Mouse (Mus musculus) forebrain, embryonic 10.5 days (tissue): ENCODE data around the gene Sema4d. TPM values are rescaled to one million over a fixed set of nuclear protein-coding genes. Genes with fewer than 3 reads are reported as not detected.

Experiments used
- DNase-seq: peaks from one replicate; pipeline ENCODE4 v3.0.0-alpha.2; 2017; ENCODE audit warnings: low spot score; ENCODE audit errors: extremely low spot score
- H3K27ac ChIP-seq: fragments of 300-500 bp; sonication (generic); 2 replicates; pipeline ENCODE4 v1.5.1; 2016; ENCODE audit warnings: mild to moderate bottlenecking
- H3K27me3 ChIP-seq: fragments of 300-500 bp; sonication (generic); 2 replicates; pipeline ENCODE4 v1.6.1; 2016; ENCODE audit warnings: mild to moderate bottlenecking; ENCODE audit not compliant: poor library complexity, severe bottlenecking
- H3K36me3 ChIP-seq: fragments of 300-500 bp; sonication (generic); replicated peaks from 2 replicates; pipeline ENCODE4 v1.6.1; 2016; ENCODE audit warnings: mild to moderate bottlenecking, moderate library complexity
- H3K4me1 ChIP-seq: fragments of 300-500 bp; sonication (generic); 2 replicates; pipeline ENCODE4 v1.6.1; 2016
- H3K4me3 ChIP-seq: fragments of 300-500 bp; sonication (generic); 2 replicates; pipeline ENCODE4 v1.5.1; 2016; ENCODE audit warnings: mild to moderate bottlenecking, moderate library complexity
- H3K9me3 ChIP-seq: fragments of 300-500 bp; sonication (generic); 2 replicates; pipeline ENCODE4 v1.6.1; 2016; ENCODE audit warnings: mild to moderate bottlenecking, moderate library complexity
- WGBS: fragments of 180-500 bp; shearing (Covaris S2); methylation state at CpG from one replicate; pipeline ENCODE4 v1.1.7; 2016; 5-methylcytosine and 5-hydroxymethylcytosine counted together
- microRNA-seq: library from miRNA; unstranded; fragments of <30 nt; microRNA quantifications from one replicate; pipeline ENCODE4, GENCODE M21; 2017
- polyA plus RNA-seq: library from polyadenylated mRNA; unstranded; fragments of >200 nt; fragmentation: Nextera tagmentation; extraction: Ambion mirVana; gene quantifications from 2 replicates; pipeline ENCODE4 v1.2.1, GENCODE M21; 2016

Gene Sema4d
- polyA plus RNA-seq, 1 experiment from 2014 or later: 8.4 TPM

DNA sequence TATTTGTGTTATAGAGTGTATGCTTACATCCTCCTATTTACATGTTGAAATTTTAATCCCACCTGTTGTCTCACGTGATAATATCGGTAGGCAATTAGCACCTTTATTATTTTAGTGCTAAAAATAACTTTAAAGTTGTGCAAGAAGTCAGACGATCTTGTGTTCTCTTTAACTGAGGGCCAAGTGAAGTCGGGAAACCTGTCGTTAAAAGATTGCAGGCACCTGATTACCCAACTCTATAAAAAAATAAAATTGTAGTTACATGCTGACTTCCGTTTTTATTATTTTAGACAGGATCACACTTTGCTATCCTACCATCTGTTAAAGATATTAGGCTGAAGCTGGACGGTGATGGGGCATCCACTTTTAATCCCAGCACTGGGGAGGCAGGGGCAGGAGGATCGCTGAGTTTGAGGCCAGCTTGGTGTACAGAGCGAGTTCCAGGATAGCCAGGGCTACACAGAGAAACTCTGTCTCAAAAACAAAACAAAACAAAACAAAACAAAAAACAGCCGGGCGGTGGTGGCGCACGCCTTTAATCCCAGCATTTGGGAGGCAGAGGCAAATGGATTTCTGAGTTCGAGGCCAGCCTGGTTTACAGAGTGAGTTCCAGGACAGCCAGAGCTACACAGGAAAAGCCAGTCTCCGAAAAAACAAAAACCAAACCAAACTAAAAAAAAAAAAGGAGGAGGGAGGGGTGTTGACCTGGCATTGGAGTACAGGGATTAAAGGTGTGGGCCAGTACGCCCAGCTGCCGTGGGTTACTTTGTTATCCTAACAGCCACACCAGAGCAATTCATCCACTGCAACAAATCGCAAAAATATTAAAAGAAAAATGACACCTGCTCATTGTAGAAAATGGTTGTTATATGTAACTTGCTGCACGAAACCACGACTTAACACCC lies 149.4 kb downstream of the Sema4d start:
- Histone ChIP-seq H3K9me3 (no peaks in the 10 kb centered on the region), H3K4me1 (peaks cover 42% of the 10 kb centered on the region), H3K4me3 (peak overlapping the region; percentile 85), H3K27ac (peak overlapping the region; percentile 98), H3K27me3 (no peaks in the 10 kb centered on the region), H3K36me3 (no peaks in the 10 kb centered on the region; the same call in 1 of the 2 replicates)
- no peak for DNase-seq
- 49% methylated on average over 20 of the region's 20 CpGs for WGBS

DNA sequence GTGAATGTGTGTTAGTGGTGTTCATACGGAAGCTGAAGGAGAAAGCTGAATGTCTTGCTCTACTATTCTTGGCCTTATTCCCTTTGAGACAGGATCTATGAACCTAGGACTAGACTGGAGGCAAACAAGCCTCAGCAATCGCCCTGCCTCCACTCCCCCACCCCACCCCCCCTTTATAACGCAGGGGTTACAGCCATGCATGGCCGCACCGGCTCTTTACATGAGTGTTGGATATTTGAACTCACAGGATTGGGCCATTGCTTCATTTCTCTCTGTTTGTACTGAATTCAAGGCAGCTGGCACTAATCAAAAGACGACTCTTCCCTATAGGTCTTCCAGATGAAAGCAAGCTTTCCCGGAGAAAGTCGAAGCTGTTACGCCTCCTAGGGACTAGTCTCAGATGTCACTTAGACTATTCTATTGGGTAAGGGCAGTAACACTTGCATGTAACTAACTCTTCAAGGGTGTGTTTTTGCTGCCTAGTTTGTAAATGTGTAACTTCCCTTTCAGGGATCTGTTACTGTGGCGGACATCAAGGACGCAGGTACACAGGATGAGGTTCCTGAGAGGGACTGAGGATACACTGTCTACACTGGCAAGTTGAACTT lies 151.3 kb downstream of the Sema4d start:
- 41% methylated on average over 11 of the region's 11 CpGs for WGBS

DNA sequence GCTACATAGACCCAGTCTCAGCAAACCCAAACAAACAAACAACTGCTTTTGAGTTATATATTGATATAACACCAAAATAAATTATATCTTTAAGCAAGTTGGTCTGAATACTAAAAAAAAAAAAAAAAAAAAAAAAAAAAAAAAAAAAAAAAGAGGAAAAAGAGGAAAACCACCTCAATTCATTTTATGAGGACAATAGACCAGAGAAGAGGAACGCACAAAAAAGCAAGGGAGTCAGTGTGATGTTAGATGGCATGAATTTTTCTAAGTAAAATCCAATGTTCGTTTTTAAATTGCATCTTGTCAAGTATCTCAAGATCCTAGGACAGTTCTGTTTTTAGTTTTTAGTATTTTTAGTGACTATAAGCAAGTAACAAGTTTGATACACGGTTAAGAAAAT lies 152.1 kb downstream of the Sema4d start:
- Histone ChIP-seq H3K27ac (no peak overlapping the region), H3K4me1 (peaks cover 14% of the 10 kb centered on the region), H3K9me3 (no peaks in the 10 kb centered on the region), H3K36me3 (no peaks in the 10 kb centered on the region), H3K27me3 (no peaks in the 10 kb centered on the region), H3K4me3 (no peak overlapping the region)
- no peak for DNase-seq
- WGBS: 91% methylated on average over 3 of the region's 3 CpGs

More for the DNA sequence above, 151.3 kb downstream of the Sema4d start:
- H3K9me3 ChIP-seq: no peaks in the 10 kb centered on the region
- peaks cover 23% of the 10 kb centered on the region for H3K4me1 ChIP-seq
- H3K36me3 ChIP-seq: no peaks in the 10 kb centered on the region
- DNase-seq: no peak
- H3K4me3 ChIP-seq: no peak overlapping the region
- H3K27ac ChIP-seq: no peak overlapping the region
- no peaks in the 10 kb centered on the region for H3K27me3 ChIP-seq

- no peaks in the 10 kb centered on the region for H3K27me3 ChIP-seq
- H3K4me3 ChIP-seq: no peak overlapping the region
- WGBS: 94% methylated on average over 4 of the region's 4 CpGs
- H3K4me1 ChIP-seq: peaks cover 8% of the 10 kb centered on the region
- H3K36me3 ChIP-seq: no peaks in the 10 kb centered on the region
- no peaks in the 10 kb centered on the region for H3K9me3 ChIP-seq
- DNase-seq: no peak
- H3K27ac ChIP-seq: no peak overlapping the region
Measured at GRCm38 (mm10) chr13:51638958-51639357, 154.6 kb downstream of the Sema4d start.

Small RNA genes within 50 kb of the gene (microRNA-seq; reads per million reads assigned to microRNA genes)
- gene Gm23566: not detected

Other genes starting within 250 kb of the Sema4d start
- 2.2 and 3.1 TPM in 2 replicates for gene Shc3, start 224.3 kb downstream of the Sema4d start, polyA plus RNA-seq
- 420 and 444 TPM in 2 replicates for gene Cks2, start 148.5 kb downstream of the Sema4d start, polyA plus RNA-seq
- gene Secisbp2, start 142.1 kb downstream of the Sema4d start, polyA plus RNA-seq: 28.1 and 32.1 TPM in 2 replicates
- 102 and 107 TPM in 2 replicates for gene Gadd45g, start 52.9 kb upstream of the Sema4d start, polyA plus RNA-seq